Mouse (Mus musculus) kidney, adult 2 months (tissue): ENCODE data around the gene Armc7.

ENCODE experiments used
- CTCF ChIP-seq: fragments of 200-500 bp; conservative IDR thresholded peaks from 2 replicates; pipeline ENCODE4 v1.5.1; 2011; ENCODE audit warnings: low read depth, mild to moderate bottlenecking, control low read depth, low read length, moderate library complexity, mixed read lengths; ENCODE audit not compliant: insufficient read depth, insufficient read length
- POLR2A ChIP-seq: fragments of 200-500 bp; IDR thresholded peaks from one replicate; pipeline ENCODE4 v1.6.1; 2011; ENCODE audit warnings: low read depth, low read length, control low read depth

DNA sequence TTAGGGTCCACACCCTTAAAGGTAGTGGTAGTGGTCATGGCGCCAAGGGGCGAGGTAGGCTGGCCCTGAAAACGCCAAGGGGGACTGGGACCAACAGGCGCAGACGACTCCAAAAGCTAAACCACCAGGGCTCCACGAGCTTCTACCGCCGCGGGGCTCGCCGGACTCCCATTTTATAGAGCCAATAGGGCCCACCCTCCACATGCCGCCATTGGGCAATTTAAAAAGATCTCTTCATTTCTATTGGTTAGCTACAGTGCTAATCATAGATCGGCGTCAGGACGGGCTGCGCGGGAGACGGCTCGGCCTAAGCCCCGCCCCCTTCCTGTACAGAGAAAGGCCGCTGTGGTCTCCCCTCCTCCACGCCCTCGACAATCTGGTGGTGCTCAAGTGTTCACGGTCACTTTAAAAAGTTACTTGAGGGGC, 38.8 kb downstream of the Armc7 start, which contains the start of gene Jpt1:
- peak; percentile 99 for TF ChIP-seq POLR2A
- TF ChIP-seq CTCF = no peak
